Mouse (Mus musculus): Measurements from ENCODE around the gene Kcnab2. TPM values are rescaled to one million over a fixed set of nuclear protein-coding genes. Genes with fewer than 3 reads are reported as not detected.

The Kcnab2 gene
- total and polyA plus RNA-seq, 3 experiments: 35.3 to 95.8 (median 58.3) TPM

GRCm38 (mm10) chr4:152405143-152405542 is 72.5 kb downstream of the Kcnab2 start:
- H3K36me3 ChIP-seq (replicated peaks in 1 of 2; ENCODE audit: control insufficient read depth in 1 of 2, insufficient read depth in 1 of 2, low read length in 1 of 2): peaks cover 59 to 98% of the 10 kb centered on the region in 2 experiments
- H3K9me3 ChIP-seq (replicated peaks; ENCODE audit: low read length): no peaks in the 10 kb centered on the region

GRCm38 (mm10) chr4:152398926-152399325 is 78.7 kb downstream of the Kcnab2 start:
- H3K27me3 ChIP-seq (replicated peaks): no peaks in the 10 kb centered on the region
- H3K36me3 ChIP-seq (replicated peaks in 1 of 2; ENCODE audit: control insufficient read depth in 1 of 2, insufficient read depth in 1 of 2, low read length in 1 of 2): peaks cover 45 to 95% of the 10 kb centered on the region in 2 experiments

More at GRCm38 (mm10) chr4:152405143-152405542, 72.5 kb downstream of the Kcnab2 start:
- Histone ChIP-seq H3K4me3 (replicated peaks in 1 of 3; ENCODE audit: low read depth in 2 of 3, low read length in 2 of 3, poor library complexity in 1 of 3) (no peak overlapping the region), H3K27me3 (replicated peaks) (no peaks in the 10 kb centered on the region), H3K79me2 (replicated peaks; ENCODE audit: control insufficient read depth, extremely low read depth, insufficient read depth, poor library complexity, severe bottlenecking) (no peaks in the 10 kb centered on the region), H3K27ac (ENCODE audit: insufficient read depth, low read depth) (no peak overlapping the region), H3K4me1 (ENCODE audit: control insufficient read depth in 1 of 2, insufficient read depth in 2 of 2) (no peaks in the 10 kb centered on the region), H3K4me2 (ENCODE audit: insufficient read depth, low read depth, poor library complexity, severe bottlenecking) (no peak overlapping the region), H3K9ac (ENCODE audit: insufficient read depth, low read depth) (no peak overlapping the region)
- dilution Hi-C loops (cut with MboI; ENCODE audit: extremely low pct_ligation_motif_present, extremely low pct_unique_long_range_greater_than_20kb, low sequenced_read_pairs): no loop called here
- in situ Hi-C loops (cut with MboI; ENCODE audit: low pct_ligation_motif_present, low pct_unique_long_range_greater_than_20kb, low sequenced_read_pairs): no loop called here
- TF ChIP-seq RAD21 (IDR thresholded peaks at IDR 0.05; ENCODE audit: low read depth, low read length) (no peak), E2F4 (IDR thresholded peaks at IDR 0.05; ENCODE audit: insufficient replicate concordance, low read depth, low read length) (no peak)
- no peak for DNase-seq (ENCODE audit: extremely low read depth)

GRCm38 (mm10) chr4:152392627-152393026 is 85.0 kb downstream of the Kcnab2 start:
- dilution Hi-C loops (cut with MboI; ENCODE audit: extremely low pct_ligation_motif_present, extremely low pct_unique_long_range_greater_than_20kb, low sequenced_read_pairs): no loop called here
- no peak overlapping the region for H3K4me2 ChIP-seq (ENCODE audit: insufficient read depth, low read depth, poor library complexity, severe bottlenecking)
- H3K27me3 ChIP-seq (replicated peaks): no peaks in the 10 kb centered on the region

More at GRCm38 (mm10) chr4:152398926-152399325, 78.7 kb downstream of the Kcnab2 start:
- H3K27ac ChIP-seq (ENCODE audit: insufficient read depth, low read depth): no peak overlapping the region
- dilution Hi-C loops (cut with MboI; ENCODE audit: extremely low pct_ligation_motif_present, extremely low pct_unique_long_range_greater_than_20kb, low sequenced_read_pairs) (no loop called here), in situ Hi-C loops (cut with MboI; ENCODE audit: low pct_ligation_motif_present, low pct_unique_long_range_greater_than_20kb, low sequenced_read_pairs) (no loop called here)
- DNase-seq (ENCODE audit: extremely low read depth): no peak
- H3K9ac ChIP-seq (ENCODE audit: insufficient read depth, low read depth): no peak overlapping the region
- H3K4me2 ChIP-seq (ENCODE audit: insufficient read depth, low read depth, poor library complexity, severe bottlenecking): no peak overlapping the region
- no peaks in the 10 kb centered on the region for H3K4me1 ChIP-seq (ENCODE audit: control insufficient read depth in 1 of 2, insufficient read depth in 2 of 2)
- no peaks in the 10 kb centered on the region for H3K79me2 ChIP-seq (replicated peaks; ENCODE audit: control insufficient read depth, extremely low read depth, insufficient read depth, poor library complexity, severe bottlenecking)
- no peaks in the 10 kb centered on the region for H3K9me3 ChIP-seq (replicated peaks; ENCODE audit: low read length)
- TF ChIP-seq IRF4 (IDR thresholded peaks at IDR 0.05; ENCODE audit: low read depth, low read length) (no peak), HCFC1 (IDR thresholded peaks at IDR 0.05; ENCODE audit: low read depth, low read length) (no peak), POLR2AphosphoS2 (IDR thresholded peaks at IDR 0.05; ENCODE audit: low read depth, low read length) (no peak), POLR2A (IDR thresholded peaks at IDR 0.05; ENCODE audit: low read depth, low read length) (no peak), KAT2A (IDR thresholded peaks at IDR 0.05; ENCODE audit: insufficient replicate concordance, low read length) (no peak), BHLHE40 (IDR thresholded peaks at IDR 0.05; ENCODE audit: low read depth, low read length) (no peak), ELF1 (IDR thresholded peaks at IDR 0.05; ENCODE audit: low read depth, low read length) (no peak), RAD21 (IDR thresholded peaks at IDR 0.05; ENCODE audit: low read depth, low read length) (no peak), CHD2 (IDR thresholded peaks at IDR 0.05; ENCODE audit: low read length) (no peak), MYC (IDR thresholded peaks at IDR 0.05; ENCODE audit: low read depth, low read length) (no peak), TCF12 (IDR thresholded peaks at IDR 0.05; ENCODE audit: low read depth, low read length) (no peak)
- H3K4me3 ChIP-seq (replicated peaks in 1 of 3; ENCODE audit: low read depth in 2 of 3, low read length in 2 of 3, poor library complexity in 1 of 3): no peak overlapping the region

More at GRCm38 (mm10) chr4:152392627-152393026, 85.0 kb downstream of the Kcnab2 start:
- TF ChIP-seq SIN3A (IDR thresholded peaks at IDR 0.05; ENCODE audit: low read length) (no peak), IRF4 (IDR thresholded peaks at IDR 0.05; ENCODE audit: low read depth, low read length) (no peak), RAD21 (IDR thresholded peaks at IDR 0.05; ENCODE audit: low read depth, low read length) (no peak), CHD1 (IDR thresholded peaks at IDR 0.05; ENCODE audit: low read depth, low read length) (no peak)
- Histone ChIP-seq H3K9ac (ENCODE audit: insufficient read depth, low read depth) (no peak overlapping the region), H3K4me1 (ENCODE audit: control insufficient read depth in 1 of 2, insufficient read depth in 2 of 2) (no peaks in the 10 kb centered on the region), H3K36me3 (replicated peaks in 1 of 2; ENCODE audit: control insufficient read depth in 1 of 2, insufficient read depth in 1 of 2, low read length in 1 of 2) (peaks cover 38 to 83% of the 10 kb centered on the region in 2 experiments), H3K4me3 (replicated peaks in 1 of 3; ENCODE audit: low read depth in 2 of 3, low read length in 2 of 3, poor library complexity in 1 of 3) (no peak overlapping the region), H3K27ac (ENCODE audit: insufficient read depth, low read depth) (no peak overlapping the region), H3K9me3 (replicated peaks; ENCODE audit: low read length) (no peaks in the 10 kb centered on the region), H3K79me2 (replicated peaks; ENCODE audit: control insufficient read depth, extremely low read depth, insufficient read depth, poor library complexity, severe bottlenecking) (no peaks in the 10 kb centered on the region)
- no peak for DNase-seq (ENCODE audit: extremely low read depth)
- in situ Hi-C loops (cut with MboI; ENCODE audit: low pct_ligation_motif_present, low pct_unique_long_range_greater_than_20kb, low sequenced_read_pairs): no loop called here

Measured in CH12.LX (cell line).